Mouse (Mus musculus) left cerebral cortex, adult 18-20 months (tissue): Measurements from ENCODE around the gene Samd3. TPM values are rescaled to one million over a fixed set of nuclear protein-coding genes. Genes with fewer than 3 reads are reported as not detected.

Experiments used
- DNase-seq, 2 experiments: peaks; one replicate each; pipeline ENCODE4 v3.0.0; 2021 to 2022; ENCODE audit warnings: low spot score in 2 of 2, mixed read lengths in 1 of 2
- long read RNA-seq, 2 experiments: library from polyadenylated mRNA; stranded (forward); transcript quantifications; one replicate each; pipeline ENCODE4 v2.0.0; 2021
- total RNA-seq, 2 experiments: library from RNA; stranded (reverse); gene quantifications; 2 replicates each; pipeline ENCODE4 v1.2.3; 2021

Gene Samd3
- 1 to 10 TPM; 2.0 to 4.6 TPM for total RNA-seq
- long read RNA-seq, experiment 1, partial matches to known transcripts = 0 of 1 reads
- long read RNA-seq, experiment 1, other reads (novel, unspliced or antisense) = 1 of 1 reads
- long read RNA-seq, experiment 2, partial matches to known transcripts = 1 of 3 reads
- long read RNA-seq, experiment 2, other reads (novel, unspliced or antisense) = 2 of 3 reads

DNA sequence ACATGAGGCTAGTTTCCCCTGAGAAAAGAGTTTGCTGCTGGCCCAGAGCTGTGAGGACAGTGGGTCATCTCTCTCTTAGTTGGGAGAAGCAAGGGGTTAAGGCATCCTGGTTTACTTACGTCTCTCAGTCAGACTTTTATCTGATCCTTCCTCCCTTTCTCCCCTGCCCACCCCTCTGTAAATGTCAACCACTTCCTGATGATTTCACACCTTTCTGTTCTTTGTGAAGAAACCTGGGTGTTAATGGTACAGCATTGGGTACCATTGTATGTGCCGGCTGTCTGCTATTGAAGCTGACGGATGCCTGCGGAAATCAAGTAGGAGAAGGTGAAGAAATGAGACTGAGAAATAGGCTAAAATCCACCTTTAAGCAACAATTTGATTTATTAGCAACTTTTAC is at the start of gene Samd3:
Gene Samd3 (plus strand): TSS at position 220 of the 400 bp plus-strand sequence.
- no peak for DNase-seq

DNA sequence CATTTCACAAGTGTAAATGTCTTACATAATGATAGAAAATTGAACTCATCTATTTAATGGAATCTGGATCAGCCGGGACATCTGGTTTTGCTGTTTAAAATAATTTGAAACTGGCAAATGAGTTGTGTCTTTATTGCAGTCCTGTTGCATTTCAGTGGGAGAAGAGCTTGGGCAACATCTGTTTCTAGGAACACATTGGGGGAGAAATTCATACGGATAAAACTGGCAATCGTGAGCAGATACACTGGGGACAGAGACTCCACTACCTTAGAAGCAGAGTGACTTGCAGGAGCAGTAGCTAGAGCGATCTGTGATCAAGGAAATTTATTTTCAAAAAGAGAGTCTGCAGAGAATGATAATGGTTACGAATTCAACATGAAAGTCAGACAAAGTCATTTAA is 44.2 kb upstream of the Samd3 start:
- DNase-seq = no peak

GRCm38 (mm10) chr10:26190811-26191210 is 38.7 kb upstream of the Samd3 start:
- no peak for DNase-seq

- no peak for DNase-seq
These were observed 34.6 kb upstream of the Samd3 start for GRCm38 (mm10) chr10:26194892-26195291.

- peak in 1 of 2 experiments; percentile 39 for DNase-seq
These were observed 26.7 kb upstream of the Samd3 start for GRCm38 (mm10) chr10:26202708-26203368.

DNA sequence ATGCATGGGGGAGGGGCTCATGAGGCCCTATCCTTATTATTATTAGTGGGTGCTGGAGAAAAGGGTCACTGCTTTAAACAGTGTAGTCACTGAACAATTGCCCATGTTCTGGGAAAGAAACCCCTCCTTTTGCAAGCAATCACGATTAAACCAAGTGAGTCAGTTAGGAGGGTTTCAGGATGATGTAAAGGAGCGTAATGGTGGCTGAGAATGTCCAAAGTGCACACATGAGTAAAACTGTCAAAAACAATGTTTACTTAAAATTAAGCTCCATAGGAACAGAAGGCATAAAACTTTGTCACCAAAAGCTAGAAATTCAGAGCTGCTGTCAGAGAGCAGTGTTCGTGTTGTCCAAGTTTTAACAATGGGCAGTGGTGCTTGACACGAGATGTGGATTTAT is 8.8 kb upstream of the Samd3 start:
- DNase-seq = no peak

- DNase-seq = no peak
These were observed 3.3 kb upstream of the Samd3 start for GRCm38 (mm10) chr10:26226241-26226640.

DNA sequence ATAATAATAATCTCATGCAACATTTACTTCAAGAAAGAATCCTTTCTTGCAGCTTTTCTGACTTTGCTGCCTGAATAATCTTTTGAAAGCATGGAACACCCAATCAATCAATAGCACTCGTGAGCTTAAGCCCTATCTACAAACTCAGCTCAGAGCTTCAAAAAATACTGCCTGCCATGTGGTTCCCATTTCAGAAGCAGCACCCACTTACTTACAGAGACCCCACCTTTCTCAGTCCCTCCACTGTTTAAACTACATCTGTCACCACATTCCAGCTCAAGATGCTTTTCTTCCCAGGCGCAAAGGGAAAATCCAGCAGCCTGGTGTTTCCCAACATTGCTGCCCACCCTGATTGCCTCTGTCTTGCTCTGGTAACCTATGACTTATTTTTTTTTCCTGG is 2.8 kb upstream of the Samd3 start:
- DNase-seq = no peak

GRCm38 (mm10) chr10:26228187-26228586 is 1.3 kb upstream of the Samd3 start:
- no peak for DNase-seq

DNA sequence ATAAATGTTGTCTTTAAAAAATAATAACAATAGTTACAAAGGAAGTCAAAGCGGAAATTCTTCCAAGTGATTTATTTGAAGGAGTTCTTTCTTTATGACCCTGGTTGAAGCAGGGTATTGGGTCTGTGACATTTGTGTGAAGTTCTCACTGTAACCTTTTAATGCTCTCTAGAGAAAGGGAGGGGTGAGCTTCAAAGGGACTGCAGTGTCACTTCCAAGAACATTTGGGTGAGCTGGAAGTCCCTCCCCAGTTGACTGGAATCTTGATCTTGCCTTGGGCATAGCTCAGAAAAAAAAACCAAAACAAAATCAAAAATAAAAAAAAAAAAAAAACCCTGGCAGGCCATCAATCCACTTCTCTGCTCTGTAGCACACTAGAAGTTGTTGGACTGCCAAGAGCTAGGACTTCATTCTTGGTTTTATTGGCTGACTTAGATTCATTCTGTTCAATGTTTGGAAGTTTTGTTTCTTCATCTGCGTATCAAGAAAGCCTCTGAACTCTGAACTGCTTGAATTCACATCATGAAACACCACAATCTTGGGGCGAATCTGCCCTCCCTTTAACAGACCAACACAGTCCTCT is 2.7 kb downstream of the Samd3 start:
- DNase-seq = no peak

- no peak for DNase-seq
These were observed 9.1 kb downstream of the Samd3 start for GRCm38 (mm10) chr10:26238559-26238958.

DNA sequence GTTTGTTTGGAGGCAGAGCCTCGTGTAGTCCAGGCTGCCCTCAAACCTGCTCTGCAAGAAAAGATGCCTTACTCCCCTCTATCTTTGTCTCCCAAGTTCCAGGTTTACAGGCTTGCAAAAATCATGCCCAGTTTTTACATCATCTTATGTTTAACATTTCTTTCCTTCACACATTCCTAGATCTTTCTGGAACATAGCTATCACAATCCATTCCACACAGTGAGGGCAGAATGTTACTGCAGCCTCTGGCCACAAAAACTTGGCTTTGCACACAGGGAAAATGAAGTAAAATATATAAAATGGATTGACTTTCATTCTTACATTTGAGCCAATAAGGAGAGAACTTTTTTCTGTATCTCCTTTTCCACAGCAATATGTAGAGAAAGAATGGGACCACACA is 9.6 kb downstream of the Samd3 start:
- DNase-seq = no peak

GRCm38 (mm10) chr10:26243203-26243602 is 13.7 kb downstream of the Samd3 start:
- DNase-seq = no peak

DNA sequence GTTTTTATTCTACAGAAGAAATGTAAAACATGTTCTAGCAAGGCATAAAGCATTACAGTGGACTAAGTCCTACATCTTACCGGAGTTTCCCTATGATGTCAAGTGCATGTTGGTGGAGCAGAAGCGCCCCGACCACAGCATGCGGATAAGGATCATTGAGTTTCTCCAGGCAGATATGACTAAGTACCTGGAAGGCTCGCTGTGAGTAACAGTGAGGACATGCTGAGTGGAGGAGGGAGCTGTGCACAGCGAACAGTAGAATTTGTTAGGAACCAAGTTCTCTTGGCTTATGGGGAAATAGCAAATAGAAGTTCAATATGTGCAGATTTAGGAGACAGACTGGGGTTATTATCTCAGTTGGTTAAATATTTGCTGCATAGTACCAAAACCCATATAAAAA is 15.0 kb downstream of the Samd3 start:
- no peak for DNase-seq

GRCm38 (mm10) chr10:26249426-26250165 is 20.1 kb downstream of the Samd3 start:
- peak; percentile 68 to 79 for DNase-seq

- no peak for DNase-seq
These were observed 30.4 kb downstream of the Samd3 start for GRCm38 (mm10) chr10:26259908-26260307.

- DNase-seq = no peak
These were observed 34.4 kb downstream of the Samd3 start for GRCm38 (mm10) chr10:26263744-26264459.

GRCm38 (mm10) chr10:26275414-26275813 is 45.9 kb downstream of the Samd3 start:
- no peak for DNase-seq

- no peak for DNase-seq
These were observed 50.5 kb downstream of the Samd3 start for GRCm38 (mm10) chr10:26280009-26280408.

DNA sequence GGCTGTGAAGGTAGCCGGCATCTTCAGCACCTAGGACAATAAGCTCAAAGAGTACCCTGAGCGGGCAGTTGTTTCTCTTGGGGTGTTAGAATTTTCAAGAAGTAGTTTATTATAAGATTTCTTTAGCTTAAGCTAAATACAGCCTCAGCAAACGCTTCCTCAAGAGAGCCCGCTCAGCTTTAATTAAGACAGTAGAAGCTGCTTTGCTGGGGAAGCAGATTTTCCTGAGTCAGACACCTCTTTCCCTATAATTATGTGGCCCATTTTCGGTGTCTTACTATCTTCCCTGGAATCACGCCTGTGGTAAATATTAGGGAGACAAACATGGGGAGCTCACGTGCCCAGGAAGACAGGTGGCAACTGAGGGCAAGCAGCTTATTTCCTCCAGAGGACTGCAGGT is 57.6 kb downstream of the Samd3 start:
- no peak for DNase-seq

DNA sequence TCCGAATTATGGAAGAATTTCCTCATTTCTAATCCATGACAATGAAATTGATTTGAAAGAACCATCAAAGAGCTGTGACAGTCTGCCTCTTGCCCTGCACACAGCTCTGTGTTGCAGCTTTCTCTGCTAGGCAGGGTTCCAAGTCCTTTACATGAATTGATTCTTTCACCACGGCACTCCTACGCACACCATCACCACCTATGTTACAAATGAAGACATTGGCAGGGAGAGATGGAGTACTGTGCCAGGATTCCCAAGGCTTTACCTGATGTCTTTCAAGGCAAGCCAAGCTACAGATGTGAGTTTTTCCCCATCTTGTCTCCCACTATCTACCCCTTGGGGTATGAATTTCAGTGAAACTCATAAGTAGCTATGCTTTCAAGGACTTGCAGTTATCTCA is 67.7 kb downstream of the Samd3 start:
- peak; percentile 43 to 54 for DNase-seq
